Mouse (Mus musculus) kidney, adult 2 months (tissue): ENCODE data around the gene Vmn2r4.
"Not testable (repeated sequence)": the region's sequence is repeated elsewhere in the genome, so short reads cannot be mapped to it uniquely, and the experiment has no call there.

Experiments used
- CTCF ChIP-seq: fragments of 200-500 bp; conservative IDR thresholded peaks from 2 replicates; pipeline ENCODE4 v1.5.1; 2011; ENCODE audit warnings: low read depth, mild to moderate bottlenecking, control low read depth, low read length, moderate library complexity, mixed read lengths; ENCODE audit not compliant: insufficient read depth, insufficient read length
- POLR2A ChIP-seq: fragments of 200-500 bp; IDR thresholded peaks from one replicate; pipeline ENCODE4 v1.6.1; 2011; ENCODE audit warnings: low read depth, low read length, control low read depth

DNA sequence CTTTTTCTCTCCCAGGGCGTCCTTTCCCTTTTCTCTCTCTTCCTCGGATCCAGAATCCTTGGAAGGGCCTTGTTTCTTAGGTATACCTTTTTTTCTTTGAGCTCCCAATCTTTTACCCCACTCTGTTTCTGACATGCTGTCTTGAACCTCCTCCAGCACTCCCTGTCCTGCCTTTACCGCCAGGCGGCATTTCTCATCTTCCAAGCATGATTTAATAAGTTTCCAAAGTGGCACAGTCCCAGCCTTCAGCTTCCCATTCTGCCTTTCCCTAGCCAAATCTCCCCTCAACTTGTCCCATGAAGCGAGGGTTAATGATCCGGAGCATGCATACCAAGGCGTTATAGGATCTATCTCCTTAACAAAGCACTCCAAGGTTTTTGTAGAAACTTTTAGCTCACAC lies 19.1 kb upstream of the Vmn2r4 start:
- not testable (repeated sequence) for TF ChIP-seq CTCF, POLR2A
